Mouse (Mus musculus) adrenal gland, adult 2 months (tissue): ENCODE results near the gene Amh. TPM values are rescaled to one million over a fixed set of nuclear protein-coding genes. Genes with fewer than 3 reads are reported as not detected.

Source experiments
- DNase-seq: peaks from one replicate; pipeline ENCODE4 v3.0.0; 2021
- long read RNA-seq: library from polyadenylated mRNA; stranded (forward); transcript quantifications from one replicate; pipeline ENCODE4 v2.0.0, GENCODE M21; 2021
- polyA plus RNA-seq: library from polyadenylated mRNA; depleted of rRNA; stranded (reverse); fragments of >200 nt; gene quantifications from 2 replicates; pipeline ENCODE4 v1.2.3, GENCODE M21; 2012; rRNA removed
- total RNA-seq, 2 experiments: library from RNA; stranded (reverse); gene quantifications; 2 replicates each; pipeline ENCODE4 v1.2.3; 2021

Gene Amh
- under 1 TPM; 0.73 to 0.95 TPM for total RNA-seq
- polyA plus RNA-seq: 1.7 and 2.1 TPM in 2 replicates
- long read RNA-seq: 0 reads

DNA sequence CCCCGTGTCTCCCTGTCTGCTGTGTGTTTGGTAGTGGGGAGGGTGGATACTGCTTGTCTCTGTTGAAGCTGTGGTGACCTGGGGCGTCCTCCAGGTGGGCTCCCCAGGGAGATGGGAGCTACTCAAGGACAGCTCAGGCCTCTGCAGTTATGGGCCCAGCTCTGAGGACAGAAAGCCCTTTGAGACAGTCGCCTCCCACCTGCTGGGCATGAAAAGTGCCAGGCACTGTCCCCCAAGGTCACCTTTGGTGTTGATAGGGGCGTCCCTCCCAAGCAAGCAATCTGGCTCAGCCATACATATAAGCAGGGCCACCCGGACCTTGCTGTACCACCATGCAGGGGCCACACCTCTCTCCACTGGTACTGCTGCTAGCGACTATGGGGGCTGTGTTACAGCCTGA, at the start of gene Amh:
Gene Amh (plus strand): TSS at position 328 of the 400 bp plus-strand sequence.
- no peak for DNase-seq

DNA sequence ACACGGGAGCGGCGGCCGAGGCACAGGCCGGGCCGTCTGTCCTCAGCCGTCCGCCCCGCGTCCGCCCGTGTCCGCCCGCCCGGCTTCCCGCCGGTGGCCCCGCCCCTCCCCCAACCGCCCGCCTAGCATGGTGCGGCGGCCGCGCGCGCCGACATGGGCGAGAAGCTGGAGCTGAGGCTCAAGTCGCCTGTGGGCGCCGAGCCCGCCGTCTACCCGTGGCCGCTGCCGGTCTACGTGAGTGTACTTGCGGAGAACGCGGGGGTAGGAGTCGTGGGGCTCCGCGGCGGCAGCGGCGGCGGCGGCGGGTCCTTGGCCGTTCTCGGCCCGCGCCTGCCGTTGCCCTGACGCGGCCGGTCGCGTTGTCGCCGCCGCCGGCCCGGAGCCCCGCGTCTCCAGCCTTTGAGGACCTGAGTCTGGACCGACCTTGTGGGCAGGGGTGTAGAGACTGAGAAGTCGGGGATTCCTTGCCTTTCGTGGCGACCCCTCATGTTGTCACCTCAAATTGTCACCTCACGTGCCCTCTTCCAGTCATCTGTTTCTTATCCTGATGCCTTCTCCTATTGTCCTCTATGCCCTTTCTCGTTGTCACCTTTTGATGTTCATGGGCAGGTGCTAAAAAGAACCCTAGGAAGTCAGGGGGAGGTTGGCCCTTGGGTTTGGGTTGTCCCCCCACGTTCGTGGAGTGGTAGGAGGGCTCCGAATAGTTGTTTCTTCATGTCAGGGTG, 49.6 kb upstream of the Amh start:
- no peak for DNase-seq

DNA sequence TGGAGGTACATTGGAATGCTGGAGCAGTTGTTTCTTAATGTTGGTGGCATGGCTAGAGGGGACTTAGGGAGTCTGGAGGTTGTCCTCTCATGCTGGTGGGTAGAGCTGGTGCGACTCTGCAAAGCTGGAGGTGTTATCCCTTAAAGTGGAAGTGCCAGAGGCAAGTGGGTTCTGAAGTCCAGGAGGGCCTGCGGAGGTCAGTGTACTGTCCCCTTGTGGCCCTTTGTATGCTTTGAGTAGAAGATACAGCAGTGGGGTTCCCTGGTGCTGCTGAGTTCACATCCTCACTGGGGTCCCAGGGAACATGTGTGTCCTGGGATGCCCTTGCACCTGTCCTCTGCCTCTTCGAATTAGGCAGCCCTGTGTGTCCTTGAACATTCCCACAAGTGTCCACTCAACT, 48.9 kb upstream of the Amh start:
- no peak for DNase-seq

DNA sequence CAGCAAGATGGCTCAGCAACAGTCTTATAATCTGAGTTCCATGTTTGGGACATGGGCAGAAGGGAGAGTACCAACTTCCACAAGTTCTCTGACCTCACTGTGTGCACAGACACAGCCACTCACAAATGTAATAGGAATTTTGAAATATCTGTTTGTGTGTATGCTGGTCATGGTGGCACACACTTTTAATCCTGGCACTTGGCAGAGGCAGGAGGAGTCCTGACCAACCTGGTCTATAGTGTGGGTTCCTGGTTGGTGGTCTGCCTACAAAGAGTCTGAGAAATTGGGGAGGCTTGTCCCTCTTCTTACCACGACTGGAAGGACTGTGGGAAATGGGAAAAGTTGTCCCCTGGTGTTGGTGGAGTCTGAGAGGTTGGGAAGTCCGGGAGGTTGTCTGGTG, 48.5 kb upstream of the Amh start:
- no peak for DNase-seq

DNA sequence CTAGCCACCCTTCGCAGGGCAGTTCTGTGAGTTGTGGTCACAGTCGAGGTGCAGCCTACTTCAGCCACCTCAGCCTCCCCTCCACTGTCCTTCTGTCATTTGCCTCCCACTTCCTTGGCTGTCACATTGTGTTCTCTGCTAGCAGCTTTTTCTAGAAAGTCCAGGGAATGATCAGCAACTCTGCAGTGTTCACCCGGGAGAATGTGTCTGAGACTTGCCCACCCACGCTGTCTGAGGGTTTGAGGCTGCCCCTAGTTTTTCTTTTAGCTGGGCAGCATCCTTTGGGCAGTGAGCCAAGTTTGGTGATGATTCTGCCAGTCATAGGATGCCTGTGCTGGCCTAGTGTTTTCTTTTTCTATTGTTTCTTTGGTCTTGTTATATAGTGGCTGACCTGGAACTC, 48.1 kb upstream of the Amh start:
- no peak for DNase-seq

DNA sequence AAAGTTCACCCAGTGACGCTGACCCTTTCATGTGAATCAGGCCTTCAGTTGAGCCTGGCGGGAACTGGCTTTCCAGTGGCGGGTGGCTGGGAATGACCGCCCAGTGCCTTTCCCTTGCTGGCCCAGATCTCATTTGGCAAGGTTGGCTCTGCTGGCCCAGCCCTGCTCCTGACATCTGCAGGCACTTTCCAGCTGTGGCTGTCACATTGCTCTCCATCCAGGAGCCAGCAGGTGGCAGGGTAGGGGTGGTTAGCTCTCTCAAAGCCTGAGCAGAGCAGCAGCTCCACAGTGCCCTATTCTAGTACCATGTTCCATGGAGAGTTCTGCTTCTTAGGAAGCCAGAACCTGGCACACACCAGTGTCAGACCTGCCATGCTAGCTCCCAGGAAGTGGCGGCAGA, 47.3 kb upstream of the Amh start:
- DNase-seq: peak; percentile 94

DNA sequence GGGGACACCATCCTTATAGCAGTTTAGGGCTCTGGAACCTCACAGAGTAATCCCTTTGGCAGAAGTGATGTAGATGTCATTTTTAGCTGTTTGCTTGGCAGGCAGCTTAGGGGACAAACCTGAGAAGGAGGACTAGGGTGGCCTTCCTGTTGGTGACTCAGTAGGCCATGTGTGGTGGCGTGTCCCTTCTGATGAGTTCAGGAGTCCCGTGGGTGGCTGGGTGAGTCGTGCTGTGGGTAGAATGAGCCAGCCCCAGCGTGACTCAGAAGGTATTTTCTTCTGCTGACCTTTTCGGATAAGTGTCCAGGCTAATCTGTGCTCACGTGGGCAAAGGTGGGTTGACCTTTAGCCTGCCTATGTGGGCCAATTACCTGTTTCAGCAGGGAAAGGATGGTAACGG, 46.4 kb upstream of the Amh start:
- peak; percentile 92 for DNase-seq

DNA sequence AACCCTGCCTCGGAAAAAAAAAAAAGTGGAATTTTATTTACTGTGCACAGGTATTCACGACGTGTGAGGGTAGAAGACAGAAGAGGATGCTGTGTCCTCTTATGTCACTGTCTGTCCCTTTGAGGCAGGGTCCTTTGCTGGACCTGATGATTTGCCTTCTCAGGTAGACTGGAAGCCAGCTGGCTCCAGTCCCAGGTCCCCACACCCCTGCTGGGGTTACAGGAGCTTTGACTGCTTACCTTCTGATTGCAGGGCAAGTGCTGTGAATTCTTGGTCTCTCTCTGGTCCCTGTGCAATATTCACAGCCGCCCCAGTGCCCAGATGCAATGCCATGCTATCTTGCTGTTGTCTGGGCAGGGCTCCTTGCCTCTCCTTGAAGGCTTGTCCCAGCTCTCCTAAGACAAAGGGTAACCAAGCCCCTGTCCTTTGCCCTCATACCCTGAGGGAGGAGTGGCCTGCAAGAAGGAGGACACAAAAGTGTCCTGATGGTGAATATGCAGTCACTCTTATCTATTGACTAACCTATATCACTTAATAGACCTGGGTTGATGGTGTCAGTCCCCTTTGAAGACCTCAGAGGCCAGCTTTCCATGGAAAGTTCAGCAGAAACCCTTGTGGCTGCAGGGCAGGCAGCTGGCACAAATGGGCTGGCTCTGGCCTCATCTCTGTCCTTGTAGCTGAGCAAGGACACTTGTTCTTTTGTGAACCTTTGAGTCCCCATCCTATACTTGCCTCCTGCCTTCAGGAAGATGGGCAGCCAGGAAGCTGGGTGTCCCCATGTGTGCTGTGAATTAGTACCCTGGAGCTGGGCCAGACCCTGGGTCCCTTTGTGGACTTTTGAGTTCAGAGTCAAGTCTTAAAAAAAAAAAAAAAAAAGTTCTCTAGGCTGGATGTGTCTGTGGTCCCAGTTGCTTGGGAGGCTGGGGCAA, 44.2 kb upstream of the Amh start:
- DNase-seq: peak; percentile 72

DNA sequence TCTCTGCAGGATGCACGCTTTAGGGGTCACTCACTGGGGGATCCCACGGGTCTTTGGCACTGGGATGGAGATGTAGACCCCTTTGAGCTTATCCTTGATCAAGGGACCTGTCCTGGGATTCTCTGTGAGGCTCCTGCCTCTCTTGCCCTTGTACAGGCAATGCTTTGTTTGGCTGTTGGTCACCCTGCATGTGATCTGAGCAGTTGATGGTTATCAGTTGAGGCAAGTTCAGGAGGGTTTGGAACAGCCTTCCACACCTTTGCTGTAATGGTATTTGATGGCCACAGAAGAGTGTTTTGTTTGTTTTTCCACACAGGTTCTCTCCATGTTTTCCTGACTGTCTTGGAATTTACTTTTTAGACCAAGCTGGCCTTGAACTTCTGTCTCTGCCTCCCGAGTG, 43.2 kb upstream of the Amh start:
- DNase-seq: no peak

DNA sequence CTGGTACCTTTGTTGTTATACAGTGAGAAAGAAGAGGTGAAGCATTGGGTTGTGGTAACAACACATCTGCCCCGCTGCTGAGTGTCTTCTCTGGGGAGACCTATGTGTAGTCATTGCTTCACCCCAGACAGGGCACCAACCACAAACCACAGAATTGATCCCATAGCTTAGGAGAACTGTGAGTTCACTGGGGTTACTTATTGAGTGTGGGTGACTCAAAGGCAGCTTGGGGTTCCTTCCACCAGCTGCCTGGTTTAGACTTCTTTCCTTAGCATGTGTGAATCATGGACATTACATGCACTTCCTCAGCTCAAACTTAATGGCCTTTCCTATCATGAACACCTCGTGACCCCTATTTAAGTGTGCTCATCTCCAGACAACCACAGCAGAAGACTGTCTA, 41.5 kb upstream of the Amh start:
- DNase-seq: no peak

DNA sequence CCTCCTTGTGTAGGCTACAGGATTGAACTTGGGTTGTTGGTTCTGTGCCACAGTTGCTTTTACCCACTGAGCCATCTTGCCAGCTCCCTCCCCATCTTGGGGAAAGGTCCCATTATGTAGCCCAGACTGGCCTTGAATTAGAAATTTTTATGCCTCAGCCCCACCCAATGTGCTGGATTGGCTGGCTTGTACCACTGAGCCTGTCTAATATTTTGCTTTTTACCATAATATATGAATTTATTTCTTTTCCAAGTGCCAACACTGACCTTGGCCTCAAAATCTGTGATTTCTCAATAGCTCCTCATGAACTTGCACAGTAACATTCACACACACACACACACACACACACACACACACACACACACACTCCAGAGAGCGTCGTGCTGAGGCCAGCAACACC, 39.3 kb upstream of the Amh start:
- DNase-seq: peak; percentile 80

DNA sequence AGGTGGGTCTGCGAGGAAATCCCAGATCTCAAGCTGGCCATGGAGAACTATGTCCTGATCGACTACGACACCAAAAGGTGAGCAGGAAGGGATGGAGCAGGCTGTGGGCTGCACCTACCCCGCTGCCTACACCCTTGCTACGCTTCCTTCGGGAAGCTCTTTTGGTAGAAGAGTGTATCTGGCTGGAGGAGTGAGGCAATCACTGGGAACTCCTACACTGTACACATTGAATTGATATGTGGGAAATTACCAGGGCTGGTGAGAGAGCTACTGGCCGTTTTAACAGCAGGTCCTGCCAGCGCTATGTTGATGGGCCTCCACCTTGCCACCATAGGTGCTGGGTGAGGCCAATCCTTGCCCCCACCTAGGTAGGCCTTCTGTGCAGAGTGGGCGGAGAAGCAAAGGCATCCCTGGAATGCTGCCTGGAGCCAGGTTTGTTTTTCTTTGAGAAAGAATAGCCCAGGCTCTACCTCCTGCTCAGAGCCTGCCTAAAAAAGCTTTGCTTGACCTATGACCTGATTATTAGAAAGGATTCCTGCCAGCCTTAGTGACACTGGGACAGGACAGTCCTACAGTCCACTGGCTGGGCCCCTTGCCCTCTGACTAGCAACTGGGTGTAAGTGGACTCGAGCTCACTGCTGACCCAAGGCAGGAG, 38.8 kb upstream of the Amh start:
- no peak for DNase-seq

DNA sequence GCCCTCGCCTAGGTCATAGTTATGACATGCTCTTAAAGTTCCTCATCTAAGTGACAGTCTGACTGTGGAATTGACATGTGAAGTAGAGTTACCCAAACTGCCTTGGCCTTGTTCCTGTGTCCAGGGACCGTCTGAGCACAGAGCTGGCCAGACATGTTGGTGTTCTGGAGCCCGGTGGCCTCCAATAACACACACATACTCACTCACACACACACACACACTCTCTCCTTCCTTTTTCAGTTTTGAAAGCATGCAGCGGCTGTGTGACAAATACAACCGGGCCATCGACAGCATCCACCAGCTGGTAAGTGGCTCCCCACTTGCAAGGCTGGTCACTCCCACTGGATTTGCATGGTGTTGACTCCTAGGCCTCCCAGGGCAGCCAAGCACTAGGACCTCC, 36.7 kb upstream of the Amh start:
- DNase-seq: no peak

DNA sequence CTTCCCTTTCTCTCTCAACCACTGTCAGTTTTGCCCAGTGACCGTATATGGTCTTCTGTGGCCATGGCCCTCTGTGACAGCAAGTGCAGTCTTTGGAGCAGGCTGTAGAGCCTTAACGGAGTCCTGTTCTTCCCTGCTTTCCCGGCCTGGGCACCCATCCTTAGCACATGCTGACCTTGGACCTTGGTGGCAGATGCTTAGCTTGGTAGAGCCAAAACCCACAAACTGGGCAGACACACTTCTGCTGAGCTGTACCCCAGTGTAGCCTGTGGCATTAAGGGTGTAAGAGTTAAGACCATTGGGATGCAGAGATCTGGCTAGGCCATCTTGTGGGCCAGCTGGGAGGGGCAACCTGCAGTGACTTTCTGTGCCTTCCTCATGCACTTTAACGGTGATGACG, 31.2 kb upstream of the Amh start:
- peak; percentile 43 for DNase-seq

DNA sequence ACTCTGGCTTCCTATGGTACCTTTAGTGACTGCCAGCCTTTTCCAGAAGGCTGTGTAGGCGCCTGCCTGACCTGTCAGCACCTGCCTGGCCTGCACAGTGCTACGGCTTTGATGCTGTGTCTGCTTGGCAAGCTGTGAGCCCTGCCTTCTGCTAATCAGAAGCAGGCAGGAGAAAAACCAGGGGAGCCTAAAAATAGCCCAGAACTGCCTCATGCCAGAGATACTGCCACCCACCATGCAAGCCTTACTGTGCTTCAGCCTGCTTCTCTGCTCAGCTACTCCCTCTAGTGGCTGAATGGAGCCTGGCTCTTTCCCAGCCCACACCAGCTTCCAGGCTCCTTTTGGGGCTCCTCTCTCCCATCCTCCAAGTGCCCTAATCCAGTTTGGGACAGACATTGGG, 30.5 kb upstream of the Amh start:
- DNase-seq: peak; percentile 85

DNA sequence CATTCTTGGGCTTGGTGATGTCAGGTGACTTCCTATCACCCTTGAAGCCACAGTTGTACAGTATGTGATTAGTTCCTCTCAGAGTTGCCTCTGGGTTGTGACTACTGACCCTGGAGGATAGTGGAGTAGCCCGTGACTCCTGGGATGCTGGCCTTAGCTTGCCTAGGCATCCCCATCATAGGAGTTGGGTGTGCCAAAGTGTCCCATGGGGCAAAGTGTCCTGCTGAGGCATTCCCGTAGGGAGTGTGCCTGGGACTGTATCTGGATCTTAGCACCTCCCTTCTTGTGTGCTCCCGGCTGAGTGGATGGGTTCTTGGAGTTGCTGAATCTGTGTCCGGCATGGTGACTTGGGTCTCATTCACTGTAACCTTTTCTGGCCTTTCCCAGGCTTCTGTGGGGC, 30.1 kb upstream of the Amh start:
- DNase-seq: no peak

DNA sequence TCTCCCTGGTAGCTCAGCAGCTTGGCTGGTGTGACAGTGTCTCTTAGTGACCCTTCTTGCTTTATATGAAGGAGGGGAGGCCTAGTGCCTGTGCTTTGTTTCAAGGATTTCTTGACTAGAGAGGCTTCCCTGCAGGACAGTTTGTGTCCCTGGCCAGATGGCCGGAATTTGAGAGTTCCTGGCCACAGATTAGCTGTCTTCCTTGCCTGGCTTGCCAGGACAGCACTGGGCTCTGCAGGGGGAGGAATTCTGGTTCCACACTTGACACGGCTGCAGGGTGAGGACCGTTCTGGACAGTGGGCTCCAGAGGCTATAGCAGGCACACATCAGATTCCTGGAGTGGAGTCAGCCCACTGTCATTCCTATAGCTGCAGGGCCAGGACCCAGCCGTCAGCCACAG, 29.3 kb upstream of the Amh start:
- DNase-seq: no peak

DNA sequence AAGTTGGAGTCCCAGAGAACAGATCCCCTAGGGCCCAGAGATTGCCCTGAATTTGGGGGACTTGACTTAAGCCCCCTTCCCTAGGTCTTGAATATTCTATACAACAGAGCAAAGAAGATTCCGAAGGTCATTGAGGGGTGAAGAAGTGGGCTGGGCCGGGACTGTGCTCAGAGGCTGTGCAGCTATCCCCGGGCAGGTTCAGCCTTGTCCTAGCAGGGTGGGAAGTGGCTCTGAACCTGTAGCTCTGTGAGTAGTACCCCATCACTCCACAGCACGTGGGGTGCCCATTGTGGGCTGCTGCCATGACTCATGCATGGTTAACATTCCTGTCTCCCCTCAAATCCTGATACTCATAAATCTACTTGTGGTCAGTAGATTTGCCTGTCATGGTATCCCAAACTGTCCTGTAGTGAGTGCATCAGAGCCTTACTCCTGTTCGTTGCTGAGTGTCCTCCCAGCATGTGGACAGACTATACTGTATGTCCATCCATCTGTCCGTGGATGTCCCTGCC, 28.6 kb upstream of the Amh start:
- no peak for DNase-seq

DNA sequence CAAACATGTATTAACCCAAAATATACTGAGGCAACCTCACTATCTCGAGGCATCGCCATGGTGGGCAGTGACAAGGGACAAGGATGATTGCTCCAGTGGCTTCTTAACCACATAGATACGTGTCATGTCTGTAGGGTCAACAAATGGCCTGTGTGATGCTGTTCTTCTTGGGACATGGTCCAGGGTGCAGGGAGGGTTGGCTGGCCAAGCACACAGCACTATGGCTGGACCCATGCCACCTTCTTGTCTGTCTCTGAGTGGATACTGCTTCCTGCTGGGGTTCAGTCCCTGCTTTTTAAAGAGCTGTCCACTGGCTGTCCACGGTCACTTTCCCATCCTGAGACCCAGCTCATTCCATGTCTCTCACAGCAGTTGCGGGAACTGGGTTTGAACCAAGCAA, 27.9 kb upstream of the Amh start:
- DNase-seq: no peak

DNA sequence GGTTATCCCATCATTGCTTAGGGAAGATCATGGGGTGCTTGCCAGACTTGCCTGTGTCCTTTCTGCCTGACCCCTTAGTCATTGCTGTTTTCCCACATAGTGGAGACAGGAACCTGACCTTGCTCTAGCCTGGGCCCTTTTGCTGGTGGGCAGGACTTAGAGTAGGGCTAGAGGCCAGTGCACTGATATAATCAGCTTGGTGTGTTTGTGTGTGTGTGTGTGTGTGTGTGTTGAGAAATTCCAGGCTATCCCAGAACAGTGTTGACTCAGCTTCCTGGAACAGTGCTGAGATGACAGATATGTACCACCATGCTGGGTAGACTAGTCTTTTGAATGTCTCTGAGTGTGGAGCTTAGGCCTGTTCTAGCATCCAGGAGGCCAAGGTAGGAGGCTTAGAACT, 25.5 kb upstream of the Amh start:
- peak; percentile 84 for DNase-seq

DNA sequence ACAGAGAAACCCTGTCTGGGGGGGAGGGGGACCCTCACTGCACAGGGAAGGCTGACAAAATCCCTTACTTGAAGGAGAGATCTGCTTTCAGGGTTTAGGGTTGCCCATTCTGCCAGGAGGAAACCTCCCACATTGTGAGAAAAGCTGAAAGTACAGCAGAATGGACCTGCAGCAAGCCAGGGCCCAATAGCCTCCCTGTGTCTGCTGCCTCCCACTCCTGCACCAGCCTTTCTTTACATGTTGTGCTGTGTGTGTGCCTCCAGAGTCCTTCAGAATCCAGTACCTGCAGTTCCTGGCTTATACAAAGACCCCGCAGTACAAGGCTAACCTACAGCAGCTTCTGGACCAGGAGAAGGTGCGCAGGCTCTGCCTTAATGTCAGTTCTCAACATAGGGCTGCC, 20.7 kb upstream of the Amh start:
- DNase-seq: no peak

DNA sequence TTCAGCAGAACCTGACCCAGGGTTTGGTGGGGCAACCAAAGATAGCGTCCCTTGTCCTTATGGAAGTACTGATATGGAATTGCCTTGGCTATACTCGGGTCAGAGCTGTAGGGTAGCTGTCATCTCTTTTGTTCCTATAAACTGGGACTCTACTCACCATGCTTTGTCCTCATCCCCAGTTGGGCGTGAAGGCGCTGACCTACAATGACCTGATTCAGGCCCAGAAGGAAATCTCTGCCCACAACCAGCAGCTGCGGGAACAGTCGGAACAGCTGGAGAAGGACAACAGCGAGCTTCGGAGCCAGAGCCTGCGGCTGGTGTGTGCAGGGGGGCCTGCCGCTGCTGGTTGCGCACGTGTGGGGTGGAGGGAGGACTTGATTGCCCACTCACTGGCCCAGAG, 20.2 kb upstream of the Amh start:
- no peak for DNase-seq

DNA sequence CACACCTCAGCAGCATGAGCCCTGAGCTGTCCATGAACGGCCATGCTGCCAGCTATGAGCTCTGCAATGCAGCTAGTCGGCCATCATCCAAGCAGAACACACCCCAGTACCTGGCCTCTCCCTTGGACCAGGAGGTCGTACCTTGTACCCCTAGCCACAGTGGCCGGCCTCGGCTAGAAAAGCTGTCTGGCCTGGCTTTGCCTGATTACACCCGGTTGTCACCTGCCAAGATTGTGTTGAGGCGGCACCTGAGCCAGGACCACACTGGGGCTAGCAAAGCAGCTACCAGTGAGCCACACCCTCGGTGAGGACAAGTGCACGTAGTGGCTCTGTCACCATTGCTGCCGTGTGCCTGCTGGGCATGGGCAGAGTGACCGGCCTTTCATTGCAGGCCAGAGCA, 19.1 kb upstream of the Amh start:
- DNase-seq: no peak
